Mouse (Mus musculus) cerebellum, adult 2 months (tissue): ENCODE data around the gene Nudt17.

ENCODE experiments used
- CTCF ChIP-seq: fragments of 200-500 bp; IDR thresholded peaks from 2 replicates; pipeline ENCODE4 v1.5.1; 2011; ENCODE audit warnings: low read depth, mild to moderate bottlenecking, control low read depth, low read length, moderate library complexity, borderline replicate concordance; ENCODE audit not compliant: insufficient read depth
- POLR2A ChIP-seq: fragments of 200-500 bp; IDR thresholded peaks from 2 replicates; pipeline ENCODE4 v1.6.1; 2011; ENCODE audit warnings: low read length, control low read depth, borderline replicate concordance; ENCODE audit not compliant: insufficient read depth

- TF ChIP-seq CTCF (no peak), POLR2A (no peak)
Measured at GRCm38 (mm10) chr3:96706984-96707383, 1.4 kb downstream of the Nudt17 start.
